Mouse (Mus musculus) adrenal gland, adult 2 months (tissue): ENCODE results near the gene 4931406C07Rik. TPM values are rescaled to one million over a fixed set of nuclear protein-coding genes. Genes with fewer than 3 reads are reported as not detected.
A peak's percentile ranks its signal among the peaks of the same experiment; 100 is the strongest.

Experiments
- DNase-seq: peaks from one replicate; pipeline ENCODE4 v3.0.0; 2021
- polyA plus RNA-seq: library from polyadenylated mRNA; depleted of rRNA; stranded (reverse); fragments of >200 nt; gene quantifications from 2 replicates; pipeline ENCODE4 v1.2.3, GENCODE M21; 2012
- total RNA-seq, 2 experiments: library from RNA; stranded (reverse); gene quantifications; 2 replicates each; pipeline ENCODE4 v1.2.3; 2021

Gene 4931406C07Rik
- total and polyA plus RNA-seq, 3 experiments, result 10.6 to 126 (median 124) TPM

DNA sequence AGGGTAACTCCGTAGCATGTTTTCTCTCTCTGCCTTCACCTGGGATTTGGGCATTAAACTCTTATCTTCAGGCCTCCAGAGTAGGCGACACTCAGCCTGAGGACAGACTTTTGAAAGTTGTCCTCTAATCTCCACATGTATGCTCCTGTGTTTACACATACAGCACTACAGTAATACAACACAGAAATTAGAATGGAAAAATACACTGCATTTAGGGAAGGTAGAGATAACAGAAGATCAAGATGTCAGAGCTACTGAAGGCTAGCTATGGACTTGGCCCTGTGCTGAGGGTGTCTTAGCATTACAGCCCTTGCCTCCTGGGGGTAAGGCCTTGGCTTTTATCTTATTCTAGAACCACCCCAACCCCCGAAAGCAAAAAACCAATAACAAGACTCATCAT lies 17.8 kb downstream of the 4931406C07Rik start:
- no peak for DNase-seq

DNA sequence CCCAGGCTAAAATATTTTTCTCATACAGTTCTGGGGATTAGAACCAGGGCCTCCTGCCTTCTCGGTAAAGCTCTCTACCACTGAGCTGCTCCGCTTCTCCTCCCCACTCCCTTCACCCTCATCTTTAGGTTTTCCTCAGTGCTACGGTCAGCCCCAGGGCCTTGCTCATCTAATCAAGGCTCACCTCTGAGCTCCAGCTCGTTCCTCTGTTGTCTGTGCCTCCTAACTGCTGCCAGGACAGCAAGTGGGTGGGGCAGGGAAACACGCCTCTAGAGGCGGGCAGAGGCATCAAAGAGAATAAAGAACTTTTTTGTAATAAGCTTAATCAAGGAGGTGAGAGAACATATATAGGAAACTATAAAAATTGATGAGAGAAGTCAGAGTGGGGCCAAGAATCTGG lies 18.4 kb downstream of the 4931406C07Rik start:
- no peak for DNase-seq

DNA sequence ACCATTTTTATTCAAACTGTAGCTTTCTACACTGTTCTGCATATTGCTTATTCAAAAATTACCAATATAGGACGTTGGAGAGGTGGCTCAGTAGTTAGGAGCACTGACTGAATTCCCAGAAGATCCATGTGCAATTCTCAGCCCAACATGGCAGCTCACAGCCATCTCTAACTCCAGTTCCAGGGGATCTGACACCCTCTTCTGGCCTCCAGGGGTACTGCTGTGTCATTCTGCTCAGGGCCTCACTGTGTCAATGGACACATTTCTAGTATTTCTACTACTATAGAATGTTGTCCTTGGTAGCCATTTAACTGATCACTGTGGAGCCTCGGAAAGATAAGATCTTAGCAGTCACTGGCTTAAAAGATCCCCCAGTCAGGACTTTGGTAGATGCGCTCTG lies 20.8 kb downstream of the 4931406C07Rik start:
- peak; percentile 40 for DNase-seq

DNA sequence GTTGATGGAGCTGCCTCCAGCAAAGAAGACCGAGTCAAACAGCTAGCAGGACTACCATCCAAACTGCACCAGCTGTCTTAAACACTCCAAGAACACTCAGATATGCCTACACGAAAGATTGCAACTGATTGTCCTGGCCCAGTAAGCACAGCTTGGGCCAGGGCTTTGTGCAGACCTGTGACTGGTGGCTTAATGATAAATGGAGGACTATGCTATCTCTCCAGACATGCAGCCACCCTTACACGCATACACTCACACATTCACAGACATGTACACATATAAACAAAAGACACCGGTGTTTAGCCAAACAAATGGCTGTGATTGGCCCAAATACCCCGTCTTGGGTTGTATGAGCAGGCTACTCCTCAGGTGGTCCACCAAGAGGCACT lies 25.8 kb downstream of the 4931406C07Rik start:
- no peak for DNase-seq

DNA sequence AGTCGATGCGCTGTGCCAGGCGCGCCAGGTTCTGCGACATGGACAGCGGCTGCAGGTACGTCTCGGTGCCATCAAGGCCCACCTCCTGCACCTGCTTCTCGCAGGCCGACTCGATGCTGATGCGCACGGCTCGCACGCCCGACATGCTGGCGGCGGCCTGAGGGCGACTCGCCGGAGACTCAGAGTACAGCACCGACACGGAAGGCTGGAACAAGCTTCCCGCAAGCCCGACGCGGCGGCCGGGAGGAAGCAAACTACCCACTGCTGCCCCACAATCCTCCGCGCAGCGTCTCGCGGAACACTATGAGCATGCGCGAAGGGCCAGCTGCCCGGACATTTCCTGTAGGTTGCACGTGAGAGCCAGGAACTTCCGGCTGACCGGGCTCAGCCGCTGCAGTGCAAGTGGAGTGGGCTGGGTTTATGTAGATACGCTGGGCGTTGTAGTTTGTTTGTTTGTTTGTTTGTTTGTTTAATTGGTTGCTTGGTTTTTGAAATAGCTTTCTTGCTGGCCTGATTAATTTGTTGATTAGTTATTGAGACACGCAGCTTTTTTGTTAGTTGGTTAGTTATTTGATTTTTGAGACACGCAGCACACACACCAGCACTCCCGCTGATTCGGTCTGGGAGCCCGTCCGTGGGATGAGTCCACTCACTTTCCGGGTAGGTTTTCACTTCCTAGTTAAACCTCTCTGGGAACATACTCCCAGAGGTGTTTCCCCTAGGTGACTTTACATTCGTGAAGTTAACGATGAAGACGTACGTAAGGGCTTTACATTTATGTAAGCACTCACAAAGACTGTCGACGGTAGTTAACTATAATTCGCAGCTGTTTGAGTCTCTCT lies 26.4 kb downstream of the 4931406C07Rik start, which contains the start of gene Med17:
Med17 (minus strand) TSS at position 283 of the 842 bp plus-strand sequence.
- peak; percentile 96 for DNase-seq

DNA sequence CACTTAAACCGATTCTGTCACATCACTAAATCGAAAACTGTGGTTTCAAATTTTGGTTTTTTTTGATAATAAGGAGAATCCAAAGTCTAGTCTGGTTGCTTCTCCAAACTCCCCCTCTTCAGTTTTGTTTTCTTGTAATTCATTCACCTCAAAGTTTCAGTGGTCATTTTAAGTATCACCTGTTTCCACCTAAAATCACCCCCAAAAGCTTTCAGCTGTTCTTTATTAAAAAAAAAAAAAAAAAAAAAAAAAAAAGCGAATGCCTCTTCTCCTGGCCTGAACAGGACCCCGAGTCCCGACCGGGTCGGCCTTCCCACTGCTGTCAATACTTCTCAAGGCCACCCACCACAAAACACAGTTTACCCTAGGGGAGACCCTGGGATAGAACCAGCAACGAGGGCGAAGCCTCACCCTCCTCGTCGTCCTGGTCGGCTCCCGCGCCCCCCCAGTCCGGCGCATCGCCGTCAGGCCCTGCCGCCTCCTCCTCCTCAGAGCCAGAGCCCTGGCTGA lies 27.1 kb downstream of the 4931406C07Rik start:
- DNase-seq, result no peak

DNA sequence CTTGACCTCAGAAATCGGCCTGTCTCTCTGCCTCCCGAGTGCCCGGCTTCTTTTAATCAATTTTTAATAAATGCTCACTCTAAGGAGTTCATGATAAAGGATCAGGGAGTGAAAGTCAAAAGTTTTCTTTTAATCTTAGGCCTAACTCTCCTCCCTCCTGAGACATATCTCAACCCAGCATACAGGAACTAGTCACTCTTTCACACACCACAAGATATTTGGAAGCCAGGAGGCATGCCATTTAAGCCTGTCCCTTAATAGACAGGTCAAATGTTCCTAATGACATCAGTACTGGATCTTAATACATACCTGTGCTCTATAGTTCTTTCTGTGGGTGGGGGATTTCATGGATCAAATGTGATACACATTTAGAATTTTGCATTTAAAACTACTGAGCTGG lies 27.9 kb downstream of the 4931406C07Rik start:
- no peak for DNase-seq

DNA sequence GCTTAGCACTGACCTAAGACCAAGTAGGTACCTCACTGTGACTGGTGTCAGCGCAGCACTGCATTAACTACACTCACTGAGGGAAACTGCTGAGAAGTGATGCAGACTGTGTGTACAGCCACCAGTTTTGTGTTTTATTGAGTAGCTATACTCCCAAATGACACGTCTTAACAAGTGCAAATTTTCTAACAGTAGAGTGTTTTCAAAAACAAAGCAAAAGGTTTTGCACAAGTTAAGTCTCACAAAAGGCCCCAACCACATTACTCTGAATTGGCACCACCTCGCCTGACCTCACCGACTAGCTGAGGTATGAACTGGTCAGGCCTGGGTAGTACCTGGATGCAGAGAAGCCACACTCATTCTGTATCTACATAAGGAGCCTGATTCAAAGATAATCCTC lies 29.4 kb downstream of the 4931406C07Rik start:
- DNase-seq, result no peak

DNA sequence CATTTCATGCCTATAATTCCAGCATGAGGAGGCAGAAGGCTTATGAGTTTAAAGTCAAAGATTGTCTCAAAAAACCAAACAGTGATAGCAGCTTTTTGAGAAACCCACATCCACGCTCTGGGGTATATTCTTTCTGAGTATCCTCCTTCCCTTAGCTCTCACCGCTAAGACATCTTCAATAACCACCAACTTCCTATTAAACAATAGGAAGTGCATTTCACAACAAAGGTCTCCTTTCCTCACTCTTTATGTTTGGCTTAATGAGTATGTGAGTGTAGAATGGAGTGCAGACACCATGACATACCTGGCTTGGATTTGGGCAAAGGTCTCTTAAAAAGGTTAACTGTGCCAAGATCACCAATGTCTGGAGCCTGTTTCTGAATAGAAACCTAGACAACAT lies 32.3 kb downstream of the 4931406C07Rik start:
- DNase-seq, result no peak

DNA sequence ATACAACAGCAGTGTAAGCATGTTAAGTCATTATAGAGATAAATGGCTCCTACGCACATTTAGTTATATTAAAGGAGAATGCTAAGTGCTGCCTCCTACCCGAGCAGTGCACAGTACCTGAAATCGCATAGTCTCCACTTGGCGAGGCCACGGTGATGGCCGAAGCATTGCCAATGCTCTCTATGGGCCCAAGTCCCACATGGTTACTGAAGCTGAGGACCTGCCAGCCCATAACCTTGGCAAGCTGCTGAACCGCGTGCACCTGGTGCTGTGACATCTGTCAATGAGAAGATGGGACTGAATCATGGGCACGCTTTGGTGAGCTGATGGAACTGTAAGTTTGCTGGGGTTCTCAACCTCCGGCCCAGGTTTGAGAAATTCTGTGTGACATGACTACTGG lies 42.8 kb downstream of the 4931406C07Rik start:
- DNase-seq, result no peak

DNA sequence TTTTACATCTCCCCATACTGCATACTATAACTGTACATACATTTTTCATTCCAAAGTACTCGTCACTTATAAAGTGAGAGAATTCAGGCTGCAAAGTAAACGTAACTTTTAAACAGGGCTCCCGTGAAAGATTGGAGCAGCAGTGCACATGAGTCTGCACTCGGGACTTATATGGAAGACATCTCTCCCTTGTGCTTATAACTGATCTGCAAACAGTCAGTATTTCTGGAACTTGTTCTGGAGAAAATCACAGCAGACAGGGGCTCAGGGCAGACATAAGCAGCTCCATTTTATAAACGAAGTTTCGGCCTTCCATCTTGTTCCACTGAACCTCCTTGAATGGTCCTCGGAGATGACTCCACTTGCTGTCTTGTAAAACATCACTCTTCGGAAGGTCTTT lies 44.3 kb downstream of the 4931406C07Rik start:
- no peak for DNase-seq

DNA sequence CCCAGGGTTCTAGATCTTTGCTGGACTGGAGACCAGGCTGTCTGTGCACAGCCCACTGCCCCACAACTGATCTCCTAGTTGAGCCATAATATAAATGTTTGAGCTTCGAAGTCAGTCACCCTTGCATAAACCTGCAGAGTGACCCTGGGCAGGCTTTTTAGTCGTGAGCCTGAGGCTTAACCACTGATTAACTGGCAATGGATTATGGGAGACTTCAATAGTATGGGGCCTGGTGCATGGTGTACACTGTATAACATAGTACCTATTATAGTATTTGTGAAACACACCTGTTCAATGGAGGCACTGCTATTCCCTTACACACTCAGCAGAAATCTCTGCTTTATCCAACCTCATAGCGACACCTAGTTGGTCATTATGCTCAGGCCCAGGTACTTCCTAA lies 50.0 kb downstream of the 4931406C07Rik start:
- DNase-seq, result no peak

DNA sequence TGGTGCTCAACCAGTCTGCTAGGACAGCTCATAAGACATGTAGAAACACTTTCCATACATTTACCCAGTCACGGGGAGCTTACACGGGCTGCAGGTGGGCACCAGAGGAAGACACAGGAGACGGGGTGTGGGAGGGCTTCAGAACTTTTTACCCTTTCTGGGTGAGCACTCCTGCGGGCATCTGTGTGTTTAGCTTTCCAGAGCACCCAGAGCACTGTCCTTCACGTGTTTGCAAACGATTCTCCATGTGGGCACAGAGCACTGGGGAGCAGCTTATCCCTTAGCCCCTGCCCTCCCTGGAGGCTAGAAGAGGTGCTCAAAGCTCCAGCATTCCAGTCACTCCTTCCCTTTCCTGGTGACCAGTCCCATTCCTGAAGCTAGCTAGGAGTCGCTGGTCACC lies 51.7 kb downstream of the 4931406C07Rik start:
- DNase-seq, result no peak

DNA sequence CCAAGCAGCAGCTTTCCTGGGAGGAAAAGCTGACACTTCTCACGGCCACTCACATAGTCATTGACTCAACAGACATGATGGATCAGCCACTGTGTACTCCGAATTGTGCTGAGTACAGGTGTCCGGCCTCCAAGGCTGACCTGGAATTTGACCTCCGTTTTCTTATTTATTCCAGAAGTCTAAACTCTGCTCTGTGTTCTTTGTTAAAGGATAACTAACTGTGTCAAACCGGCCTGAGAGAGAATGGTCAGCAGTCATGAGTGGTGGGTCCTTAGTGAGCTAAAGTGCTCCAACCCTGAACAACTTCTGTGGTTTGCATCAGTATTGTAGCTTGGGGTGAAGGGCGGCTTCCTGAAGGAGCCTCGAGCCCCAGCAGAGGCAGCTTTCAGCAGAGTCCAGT lies 54.1 kb downstream of the 4931406C07Rik start:
- no peak for DNase-seq

DNA sequence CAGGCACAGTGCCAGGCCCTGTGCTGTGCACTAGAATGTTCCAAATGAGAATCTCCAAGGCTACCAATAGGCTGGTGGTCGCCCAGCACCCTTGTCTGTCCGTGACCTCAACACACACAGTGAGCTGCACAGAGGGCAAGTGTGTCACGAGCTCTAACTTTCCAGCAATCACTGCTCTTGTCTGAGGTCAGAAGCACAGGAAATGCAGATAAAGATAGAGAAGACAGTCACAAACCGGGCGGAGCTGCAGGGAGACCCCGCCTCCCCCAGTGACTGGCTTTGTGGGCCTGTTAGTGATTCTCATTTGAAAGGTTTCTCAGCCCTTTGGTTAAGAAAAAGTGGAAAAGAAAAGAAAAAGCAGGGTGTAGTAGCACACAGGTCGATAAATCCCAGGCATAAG lies 55.9 kb downstream of the 4931406C07Rik start:
- no peak for DNase-seq

DNA sequence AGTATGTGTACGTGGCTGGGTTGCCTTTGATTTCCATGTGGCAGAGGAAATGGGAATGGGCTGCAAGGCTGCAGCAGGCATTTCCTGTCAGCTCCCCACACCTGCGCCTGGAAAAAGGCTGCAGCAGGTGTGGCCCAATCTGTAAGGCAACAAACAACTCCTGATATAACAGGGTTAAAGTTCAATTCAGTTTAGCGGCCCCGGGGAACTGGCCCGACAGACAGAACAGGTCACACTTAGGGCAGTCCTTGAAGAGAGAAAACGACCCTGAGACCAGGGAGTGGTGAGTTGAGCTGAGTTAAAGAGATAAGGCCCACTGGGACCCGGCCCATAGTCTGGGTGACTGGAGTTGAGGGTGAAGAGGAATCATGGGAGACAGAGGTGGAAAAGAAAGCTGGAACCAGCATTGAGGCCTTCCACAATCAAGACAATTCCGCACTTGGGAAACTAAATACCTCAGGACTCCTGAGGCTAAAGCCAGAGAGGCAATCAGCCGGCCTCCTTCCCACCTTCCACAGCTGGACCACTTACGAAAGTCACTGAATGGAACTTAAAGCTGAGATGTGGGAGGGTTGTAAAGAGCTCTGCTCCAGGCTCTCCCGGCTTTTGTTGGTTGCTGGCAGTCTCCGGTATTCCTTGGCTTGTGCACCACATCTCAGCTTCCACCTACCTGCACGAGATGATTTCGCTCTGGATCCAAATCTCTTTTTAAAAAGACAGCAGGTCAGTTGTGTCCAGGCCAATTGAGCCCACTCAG lies 60.8 kb downstream of the 4931406C07Rik start:
- no peak for DNase-seq

DNA sequence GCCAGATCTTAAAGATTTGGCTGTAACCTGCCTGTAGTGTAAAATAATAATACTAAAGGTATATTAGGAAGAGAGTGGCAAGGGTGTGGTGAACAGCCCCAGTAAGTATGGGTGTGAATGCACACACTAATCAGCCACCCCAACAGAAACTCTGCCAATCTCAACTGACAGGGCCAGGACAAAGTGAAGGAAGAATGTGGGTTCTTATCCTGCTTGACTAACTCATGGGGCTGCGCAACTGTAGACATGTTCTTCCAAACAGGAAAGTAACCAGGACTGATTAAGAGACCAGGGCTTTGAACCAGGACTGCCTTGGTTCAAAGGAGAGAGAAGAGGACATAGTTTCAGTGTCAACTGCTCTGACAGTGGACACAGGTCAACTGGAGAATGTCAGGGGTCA lies 64.1 kb downstream of the 4931406C07Rik start:
- no peak for DNase-seq

DNA sequence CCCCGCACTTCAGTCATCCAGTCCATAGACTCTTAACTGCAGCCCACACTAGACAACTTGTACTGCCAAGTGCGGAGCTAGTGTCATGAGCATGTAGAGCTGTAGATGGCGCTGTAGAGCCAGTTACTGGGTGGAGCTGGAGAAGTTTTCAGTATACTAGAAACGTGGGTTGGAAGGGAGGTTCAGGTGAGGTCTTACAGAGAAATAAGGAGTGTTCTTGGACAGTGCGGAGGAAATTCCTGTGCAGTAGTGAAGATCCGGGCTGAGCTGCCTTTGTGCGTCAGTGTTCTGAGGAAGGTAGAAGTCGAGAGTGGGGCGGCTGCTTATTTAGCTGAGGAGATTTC lies 64.7 kb downstream of the 4931406C07Rik start:
- peak; percentile 46 for DNase-seq

DNA sequence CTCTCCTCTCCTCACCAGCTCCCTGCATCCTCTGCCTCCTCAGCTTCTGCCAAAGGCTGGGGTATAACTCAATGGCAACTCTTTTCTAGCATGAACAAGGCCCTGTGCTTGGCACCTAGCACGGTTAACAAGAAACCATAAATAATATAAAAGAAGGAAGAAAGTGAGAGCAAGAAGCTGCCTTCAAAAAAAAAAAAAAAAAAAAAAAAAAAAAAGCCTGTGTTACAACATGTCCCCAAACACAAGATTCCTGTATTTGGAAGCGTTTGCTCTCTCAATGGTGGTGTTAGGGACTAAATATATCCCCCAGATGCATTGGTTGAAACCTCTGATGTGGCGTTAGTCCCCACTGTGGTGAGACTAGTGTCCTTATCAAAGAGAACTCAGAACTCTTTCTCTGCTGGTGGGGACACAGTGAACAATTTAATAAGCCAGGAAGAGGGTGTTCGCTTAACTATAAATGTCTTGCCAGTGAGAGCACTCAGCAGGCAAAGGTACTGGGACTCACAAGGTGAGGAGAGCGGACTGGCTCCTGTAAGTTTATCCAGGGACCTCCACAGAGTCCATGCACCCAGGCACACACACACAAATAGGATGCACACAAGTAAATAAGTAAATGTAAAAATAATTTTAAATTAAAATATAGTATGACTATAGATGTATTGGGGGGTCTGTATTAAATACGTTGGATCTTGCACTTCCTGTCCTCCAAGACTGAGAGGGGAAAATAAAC lies 65.2 kb downstream of the 4931406C07Rik start:
- DNase-seq, result no peak

DNA sequence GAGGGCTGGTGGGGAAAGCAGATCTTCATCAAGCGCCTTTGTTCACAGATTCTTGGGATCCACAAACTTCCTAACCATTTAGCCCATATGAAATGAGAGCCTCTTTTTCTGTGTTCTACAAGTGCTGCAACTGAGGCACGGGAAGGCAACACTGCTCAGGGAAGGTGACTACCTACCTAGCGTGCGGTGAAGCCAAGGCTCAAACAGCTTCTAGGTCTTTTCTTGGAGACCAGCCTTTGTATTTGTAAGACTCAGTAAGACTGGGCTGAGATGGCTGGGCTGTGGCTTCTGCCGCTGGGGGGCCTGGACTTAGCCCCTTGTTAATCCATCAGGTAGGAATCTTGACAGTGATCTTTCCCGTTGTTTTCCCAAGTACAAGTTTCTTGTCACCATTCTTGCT lies 66.2 kb downstream of the 4931406C07Rik start:
- DNase-seq, result no peak

DNA sequence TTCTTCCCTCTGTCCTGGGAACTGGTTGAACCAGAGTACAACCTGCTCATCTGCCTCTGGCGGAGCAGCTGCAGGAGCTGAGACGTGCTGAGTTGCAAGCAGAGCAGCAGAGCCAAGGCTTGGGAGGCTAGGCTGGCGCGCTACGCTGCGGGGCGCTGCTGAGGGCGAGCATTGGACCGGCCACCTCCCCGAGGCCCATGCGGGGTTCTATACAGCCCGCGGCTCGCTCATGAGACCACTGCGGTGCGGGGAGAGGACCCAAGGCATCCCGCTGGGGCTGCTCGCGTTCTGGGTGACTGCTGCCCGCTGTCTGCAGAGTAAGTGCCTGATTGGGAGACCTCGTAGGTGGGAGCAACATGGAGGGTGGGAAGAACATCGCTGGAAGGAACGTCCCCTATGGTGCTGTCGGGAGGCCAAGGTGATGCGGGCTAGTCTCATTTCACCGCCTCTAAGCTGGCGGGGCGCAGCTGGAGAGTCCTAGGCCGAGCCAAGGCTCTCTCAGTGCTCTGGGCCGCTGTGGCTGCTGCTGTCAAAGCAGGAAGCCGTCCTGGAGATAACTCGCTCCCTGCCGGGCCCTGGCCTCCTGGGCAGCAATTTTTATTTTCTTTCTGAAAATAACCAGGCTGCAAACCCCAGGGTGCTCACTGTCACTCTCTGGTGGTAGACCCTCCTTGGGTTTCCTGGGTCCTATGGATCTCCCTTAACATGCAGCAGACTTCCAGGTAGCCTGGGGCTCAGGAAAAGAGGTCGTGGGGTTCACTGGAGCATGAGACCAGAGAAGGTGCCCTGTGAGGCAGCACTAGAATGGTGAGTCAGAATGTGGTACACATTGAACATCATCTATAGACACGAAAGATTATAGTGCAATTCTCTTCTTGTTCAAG lies 67.0 kb downstream of the 4931406C07Rik start, which contains the start of gene Vstm5:
Vstm5 (plus strand) TSS at position 4 of the 884 bp plus-strand sequence.
- peak; percentile 34 for DNase-seq
